Mouse (Mus musculus) embryonic facial prominence, embryonic 14.5 days (tissue): ENCODE results near the gene Rbm8a2. TPM values are rescaled to one million over a fixed set of nuclear protein-coding genes. Genes with fewer than 3 reads are reported as not detected.
"Not testable (repeated sequence)": the region's sequence is repeated elsewhere in the genome, so short reads cannot be mapped to it uniquely, and the experiment has no call there.

Experiments
- ATAC-seq: fragments of 200-750 bp; cut with Nextera tagmentation; 2 replicates; pipeline ENCODE4 v1.8.0; 2017; ENCODE audit warnings: low read depth, moderate number of reproducible peaks, moderate TSS enrichment
- DNase-seq: peaks from one replicate; pipeline ENCODE4 v3.0.0-alpha.2; 2015; ENCODE audit warnings: low spot score
- H3K27ac ChIP-seq: fragments of 300-500 bp; sonication (generic); replicated peaks from 2 replicates; pipeline ENCODE4 v1.5.1; 2014; ENCODE audit warnings: low read depth, mild to moderate bottlenecking, low read length, moderate library complexity
- H3K27me3 ChIP-seq: fragments of 300-500 bp; sonication (generic); replicated peaks from 2 replicates; pipeline ENCODE4 v1.6.1; 2014; ENCODE audit warnings: low read length; ENCODE audit not compliant: control insufficient read depth, insufficient read depth
- H3K36me3 ChIP-seq: fragments of 300-500 bp; sonication (generic); 2 replicates; pipeline ENCODE4 v1.6.1; 2014; ENCODE audit warnings: low read length, mixed read lengths; ENCODE audit not compliant: control insufficient read depth, insufficient read depth
- H3K4me1 ChIP-seq: fragments of 300-500 bp; sonication (generic); 2 replicates; pipeline ENCODE4 v1.6.1; 2014; ENCODE audit warnings: antibody characterized with exemption, low read length; ENCODE audit not compliant: control insufficient read depth, insufficient read depth
- H3K4me2 ChIP-seq: fragments of 300-500 bp; sonication (generic); 2 replicates; pipeline ENCODE4 v1.6.1; 2014; ENCODE audit warnings: low read depth, mild to moderate bottlenecking, low read length, moderate library complexity, mixed read lengths
- H3K4me3 ChIP-seq: fragments of 300-500 bp; sonication (generic); 2 replicates; pipeline ENCODE4 v1.5.1; 2014; ENCODE audit warnings: low read depth, mild to moderate bottlenecking, low read length
- H3K9ac ChIP-seq: fragments of 300-500 bp; sonication (generic); 2 replicates; pipeline ENCODE4 v1.6.1; 2014; ENCODE audit warnings: low read depth, mild to moderate bottlenecking, low read length, moderate library complexity, mixed read lengths
- H3K9me3 ChIP-seq: fragments of 300-500 bp; sonication (generic); 2 replicates; pipeline ENCODE4 v1.6.1; 2016; ENCODE audit warnings: low read length; ENCODE audit not compliant: control insufficient read depth
- WGBS: fragments of 180-500 bp; shearing (Covaris S2); extraction: QIAGEN DNeasy Blood & Tissue Kit; methylation state at CpG from one replicate; pipeline ENCODE4 v1.1.7; 2014; 5-methylcytosine and 5-hydroxymethylcytosine counted together
- polyA plus RNA-seq: library from polyadenylated mRNA; unstranded; fragments of >200 nt; fragmentation: Nextera tagmentation; extraction: Ambion mirVana; gene quantifications from 2 replicates; pipeline ENCODE4 v1.2.1, GENCODE M21; 2014

Rbm8a2 gene
- 0.31 and 0.57 TPM in 2 replicates for polyA plus RNA-seq

- ATAC-seq, DNase-seq, H3K36me3 ChIP-seq, H3K4me1 ChIP-seq, H3K27ac ChIP-seq, H3K4me2 ChIP-seq, H3K9me3 ChIP-seq, H3K9ac ChIP-seq, H3K4me3 ChIP-seq, H3K27me3 ChIP-seq: not testable (repeated sequence)
- WGBS: 91% methylated on average over 7 of the region's 7 CpGs
These were observed at the start of gene Rbm8a2 for GRCm38 (mm10) chr1:175979014-175979413. Rbm8a2 (minus strand) TSS chr1:175979114.

- no peaks in the 10 kb centered on the region for H3K36me3 ChIP-seq
- no peaks in the 10 kb centered on the region for H3K4me1 ChIP-seq
- 65% methylated on average over 3 of the region's 3 CpGs for WGBS
- H3K9ac ChIP-seq: no peak overlapping the region
- no peak for DNase-seq
- H3K27me3 ChIP-seq: no peaks in the 10 kb centered on the region
- H3K27ac ChIP-seq: no peak overlapping the region
- ATAC-seq: no peak
- no peaks in the 10 kb centered on the region for H3K9me3 ChIP-seq
- no peak overlapping the region for H3K4me3 ChIP-seq
- no peak overlapping the region for H3K4me2 ChIP-seq
These were observed 49.5 kb upstream of the Rbm8a2 start for GRCm38 (mm10) chr1:176028397-176028796.

GRCm38 (mm10) chr1:176024501-176024900 lies 45.6 kb upstream of the Rbm8a2 start:
- DNase-seq (no peak), ATAC-seq (no peak)
- H3K36me3 ChIP-seq: no peaks in the 10 kb centered on the region
- no peak overlapping the region for H3K9ac ChIP-seq
- H3K27ac ChIP-seq: no peak overlapping the region
- H3K4me1 ChIP-seq: no peaks in the 10 kb centered on the region
- H3K27me3 ChIP-seq: no peaks in the 10 kb centered on the region
- no peak overlapping the region for H3K4me2 ChIP-seq
- H3K9me3 ChIP-seq: no peaks in the 10 kb centered on the region
- WGBS: 33% methylated on average over 1 of the region's 1 CpGs
- H3K4me3 ChIP-seq: no peak overlapping the region

DNA sequence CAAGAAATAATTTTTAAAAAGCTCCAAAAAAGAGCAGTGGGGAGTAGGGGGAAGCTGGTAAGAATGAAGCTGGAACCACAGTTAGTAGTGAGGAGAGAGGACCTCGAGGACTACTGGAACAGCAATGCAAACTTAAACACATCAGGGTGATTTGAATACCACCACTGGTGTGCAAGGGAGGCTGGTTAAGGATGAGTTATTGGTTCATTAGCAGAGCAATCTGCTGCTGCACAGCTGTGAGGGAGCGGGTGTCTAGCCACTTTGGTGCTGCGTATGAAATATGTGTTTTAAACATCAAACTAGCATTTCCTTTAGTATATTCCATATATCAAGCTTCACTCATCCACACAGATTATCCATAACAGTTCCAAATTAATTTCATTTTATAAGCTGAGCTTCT lies 39.6 kb upstream of the Rbm8a2 start:
- Histone ChIP-seq H3K4me2 (no peak overlapping the region), H3K36me3 (no peaks in the 10 kb centered on the region), H3K27ac (no peak overlapping the region), H3K9me3 (no peaks in the 10 kb centered on the region), H3K27me3 (no peaks in the 10 kb centered on the region), H3K9ac (no peak overlapping the region), H3K4me3 (no peak overlapping the region), H3K4me1 (no peaks in the 10 kb centered on the region)
- WGBS: 88% methylated on average over 3 of the region's 3 CpGs
- DNase-seq: no peak
- ATAC-seq: no peak

DNA sequence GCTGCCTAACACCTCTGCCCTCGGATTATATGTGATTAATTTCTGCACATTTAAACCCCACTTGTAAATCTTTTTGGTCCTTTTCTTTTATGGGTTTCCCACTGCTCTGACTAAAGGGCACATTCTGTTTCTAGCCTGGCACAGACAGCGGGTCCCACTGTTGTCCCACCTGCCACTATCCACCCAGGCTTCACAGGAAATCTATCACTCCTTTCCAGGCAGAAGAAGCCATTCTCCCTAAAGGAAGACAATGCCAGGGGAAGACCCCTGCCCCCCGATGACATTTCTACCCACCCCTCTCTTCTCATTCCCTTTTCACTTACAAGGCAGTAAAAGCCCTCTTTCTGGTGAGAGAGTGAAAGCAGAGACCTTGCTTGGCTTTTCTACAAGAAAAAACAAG lies 37.2 kb upstream of the Rbm8a2 start:
- H3K9me3 ChIP-seq: no peaks in the 10 kb centered on the region
- no peak overlapping the region for H3K27ac ChIP-seq
- no peaks in the 10 kb centered on the region for H3K4me1 ChIP-seq
- no peak for DNase-seq
- 69% methylated on average over 3 of the region's 3 CpGs for WGBS
- H3K27me3 ChIP-seq: no peaks in the 10 kb centered on the region
- H3K9ac ChIP-seq: no peak overlapping the region
- ATAC-seq: no peak
- H3K4me3 ChIP-seq: no peak overlapping the region
- no peaks in the 10 kb centered on the region for H3K36me3 ChIP-seq
- H3K4me2 ChIP-seq: no peak overlapping the region

DNA sequence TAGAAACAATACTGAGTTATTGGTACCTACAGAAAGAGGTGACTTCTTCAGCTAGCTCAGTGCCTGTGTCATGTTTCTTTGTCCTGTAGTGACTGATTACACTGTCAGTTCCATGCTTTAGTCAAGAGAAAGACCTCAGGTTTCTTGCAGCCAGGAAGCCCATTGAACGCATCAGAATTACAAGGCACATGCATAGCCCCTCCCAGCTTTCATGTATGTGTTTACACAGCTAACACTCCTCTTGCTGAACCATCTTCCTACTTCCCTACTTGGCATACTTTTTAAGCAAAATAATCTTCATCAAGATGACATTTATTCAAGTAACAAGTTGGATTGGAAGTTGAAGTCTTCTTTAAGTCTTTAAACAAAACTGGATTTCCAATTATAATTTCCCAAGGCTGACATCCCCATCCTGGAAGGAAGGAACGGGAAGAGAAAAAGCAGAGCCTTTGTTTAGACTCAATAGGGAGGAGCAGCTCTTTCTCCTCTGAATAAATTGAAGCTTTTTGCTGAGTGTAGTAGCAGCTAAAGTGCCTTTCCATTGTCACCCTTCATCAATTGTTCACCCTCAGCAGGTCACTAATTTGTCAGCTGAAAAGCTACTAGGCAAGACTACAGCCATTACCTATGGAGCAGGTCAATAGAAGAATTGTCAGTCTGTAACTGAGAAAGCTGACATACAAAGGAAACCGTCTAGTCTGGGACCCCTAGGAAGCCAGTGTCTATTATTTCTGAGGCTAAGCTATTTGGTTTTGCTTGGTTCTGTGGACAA lies 34.8 kb upstream of the Rbm8a2 start:
- Histone ChIP-seq H3K9me3 (no peaks in the 10 kb centered on the region), H3K9ac (no peak overlapping the region), H3K4me3 (no peak overlapping the region), H3K4me1 (no peaks in the 10 kb centered on the region), H3K27ac (no peak overlapping the region), H3K4me2 (no peak overlapping the region), H3K27me3 (no peaks in the 10 kb centered on the region), H3K36me3 (no peaks in the 10 kb centered on the region)
- ATAC-seq: no peak
- WGBS: 28% methylated on average over 3 of the region's 3 CpGs
- no peak for DNase-seq

- no peaks in the 10 kb centered on the region for H3K4me1 ChIP-seq
- no peaks in the 10 kb centered on the region for H3K9me3 ChIP-seq
- no peak overlapping the region for H3K4me3 ChIP-seq
- H3K9ac ChIP-seq: no peak overlapping the region
- no peaks in the 10 kb centered on the region for H3K27me3 ChIP-seq
- no peaks in the 10 kb centered on the region for H3K36me3 ChIP-seq
- ATAC-seq (no peak), DNase-seq (no peak)
- no peak overlapping the region for H3K27ac ChIP-seq
- no peak overlapping the region for H3K4me2 ChIP-seq
These were observed 32.6 kb upstream of the Rbm8a2 start for GRCm38 (mm10) chr1:176011535-176011934.

DNA sequence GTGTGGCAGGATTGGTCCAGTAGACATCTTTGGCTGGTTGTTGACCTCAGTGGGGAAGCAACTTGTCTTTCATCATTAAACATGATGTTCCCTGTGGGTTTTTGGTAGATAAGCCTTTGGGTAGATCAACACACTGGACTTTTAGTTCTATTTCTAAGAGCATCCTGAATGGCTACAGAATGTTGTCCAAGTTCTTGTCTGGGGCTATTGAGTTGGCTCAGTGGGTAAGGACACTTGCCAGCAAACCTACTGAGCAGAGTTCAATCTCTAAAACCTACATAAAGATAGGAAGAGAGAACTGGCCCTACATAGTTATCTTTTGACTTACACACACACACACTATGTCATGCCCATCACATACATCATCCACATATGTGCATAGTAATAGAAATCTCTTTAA lies 32.2 kb upstream of the Rbm8a2 start:
- Histone ChIP-seq H3K9ac (no peak overlapping the region), H3K27me3 (no peaks in the 10 kb centered on the region), H3K4me3 (no peak overlapping the region), H3K4me1 (no peaks in the 10 kb centered on the region), H3K36me3 (no peaks in the 10 kb centered on the region), H3K27ac (no peak overlapping the region), H3K4me2 (no peak overlapping the region), H3K9me3 (no peaks in the 10 kb centered on the region)
- ATAC-seq (no peak), DNase-seq (no peak)

- Histone ChIP-seq H3K36me3 (no peaks in the 10 kb centered on the region), H3K27me3 (no peaks in the 10 kb centered on the region), H3K27ac (no peak overlapping the region), H3K9me3 (no peaks in the 10 kb centered on the region), H3K4me3 (no peak overlapping the region), H3K4me2 (no peak overlapping the region), H3K9ac (no peak overlapping the region), H3K4me1 (no peaks in the 10 kb centered on the region)
- 70% methylated on average over 2 of the region's 2 CpGs for WGBS
- ATAC-seq (no peak), DNase-seq (no peak)
These were observed 29.5 kb upstream of the Rbm8a2 start for GRCm38 (mm10) chr1:176008411-176008810.
